Mouse (Mus musculus) heart, adult 11 months (tissue): ENCODE measurements around the gene Clec1a.
"Not testable (repeated sequence)": the region's sequence is repeated elsewhere in the genome, so short reads cannot be mapped to it uniquely, and the experiment has no call there.

Experiments
- DNase-seq: peaks from one replicate; pipeline ENCODE4 v3.0.0; 2022

Clec1a gene

DNA sequence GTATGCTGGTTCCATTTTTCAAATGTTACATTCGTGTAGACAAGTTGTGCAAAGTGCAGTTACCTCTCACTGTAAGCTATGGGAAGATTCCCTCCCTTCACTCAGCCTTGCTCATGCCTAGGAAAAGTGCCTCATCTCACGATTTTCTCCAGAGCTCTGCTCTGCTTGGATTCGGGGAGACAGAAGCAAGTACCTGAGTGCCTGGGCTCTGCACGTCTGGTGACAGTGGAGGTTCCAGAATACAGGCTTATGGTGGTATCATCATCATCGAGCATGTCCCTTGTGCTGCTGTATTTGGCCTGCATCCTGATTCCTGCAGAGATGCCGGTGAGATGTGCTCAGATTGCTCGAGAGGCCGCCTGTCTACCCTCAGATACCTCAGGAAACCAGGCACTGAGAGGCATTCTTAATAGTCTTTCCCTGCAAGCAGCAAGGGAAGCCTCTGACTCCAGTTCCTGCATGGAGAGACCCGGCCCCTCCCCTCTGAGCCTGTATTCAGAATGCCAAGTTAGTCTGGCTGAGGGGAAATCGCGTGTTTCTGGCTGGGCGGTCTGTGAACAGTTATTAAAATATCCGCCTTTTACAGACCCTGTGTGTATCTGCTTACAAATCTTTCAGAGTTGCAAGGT is at the start of gene Clec1a:
Gene Clec1a (minus strand): TSS at position 590 of the 629 bp plus-strand sequence.
- peak; percentile 97 for DNase-seq

DNA sequence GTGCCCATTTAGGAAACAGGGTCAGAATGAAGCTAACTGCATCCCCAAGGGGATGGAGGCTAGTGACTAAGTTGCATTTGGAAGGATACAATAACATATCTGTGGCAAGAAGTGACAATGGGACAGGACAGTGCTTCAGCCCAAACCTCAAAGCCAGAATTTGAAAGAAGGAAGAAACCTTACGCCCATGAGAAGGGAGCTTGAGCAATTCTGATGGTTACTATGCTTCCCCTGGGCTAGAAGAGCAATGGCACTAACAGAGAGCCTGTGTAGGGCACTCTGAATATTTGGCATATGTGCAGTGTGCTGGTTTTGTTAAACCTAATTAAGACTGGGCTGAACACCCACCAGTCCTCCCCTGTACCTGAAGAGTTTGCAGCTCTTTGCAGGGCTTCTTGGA is 47.7 kb upstream of the Clec1a start:
- not testable (repeated sequence) for DNase-seq

DNA sequence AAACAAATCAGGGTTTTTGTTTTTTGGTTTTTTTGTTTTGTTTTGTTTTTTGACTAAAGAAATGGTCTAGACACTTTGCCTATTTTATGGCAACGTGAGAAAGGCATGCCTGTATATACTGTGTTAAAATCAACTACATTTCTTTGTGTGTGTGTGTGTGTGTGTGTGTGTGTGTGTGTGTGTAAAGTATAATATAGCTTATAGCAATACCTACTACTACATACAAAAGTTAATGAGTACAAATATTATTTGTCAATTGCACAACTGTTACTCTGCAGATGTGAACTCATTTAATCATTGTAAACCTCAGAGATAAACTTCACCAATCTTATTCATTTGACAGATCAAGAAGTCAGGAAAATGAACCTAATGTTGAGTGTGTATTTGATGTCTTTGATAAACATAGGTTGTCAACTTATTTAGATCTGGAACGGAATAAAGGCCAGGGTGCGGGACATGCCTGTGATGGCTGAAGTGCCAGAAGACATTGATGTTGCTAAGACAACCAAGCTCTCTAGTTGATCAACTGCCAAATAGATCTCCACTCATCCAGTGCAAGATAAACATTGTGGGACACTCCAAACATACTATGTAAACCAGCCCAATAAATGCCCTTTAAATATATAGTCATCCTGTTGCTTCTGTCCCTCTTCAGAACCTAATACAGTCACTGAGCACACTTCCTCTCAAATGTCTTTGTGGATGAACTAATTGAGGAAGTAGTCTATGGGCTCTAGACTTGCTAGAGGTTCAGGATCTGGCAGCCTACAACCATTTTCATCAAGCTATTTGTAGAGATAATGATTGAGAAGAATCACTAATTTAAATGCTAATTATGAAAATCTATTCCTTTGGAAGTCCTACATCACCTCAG is 45.8 kb upstream of the Clec1a start:
- DNase-seq = no peak

DNA sequence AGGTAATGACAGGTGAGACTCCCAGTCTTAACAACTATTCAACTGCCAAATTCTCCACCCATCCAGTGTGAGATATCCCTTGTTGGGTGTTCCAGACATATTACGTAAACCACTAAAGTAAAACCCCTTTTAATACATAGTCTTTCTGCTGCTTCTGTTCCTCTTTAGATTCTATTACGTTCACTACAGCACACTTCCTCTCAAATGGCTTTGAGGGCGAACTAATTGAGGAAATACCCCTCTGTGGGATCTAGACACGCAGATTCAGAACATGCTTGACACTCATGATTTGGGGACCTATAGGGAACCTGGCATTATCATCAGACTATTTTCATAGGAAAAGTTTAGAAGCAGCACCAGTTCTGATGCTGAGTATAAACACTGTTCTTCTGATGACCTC is 43.1 kb upstream of the Clec1a start:
- no peak for DNase-seq

DNA sequence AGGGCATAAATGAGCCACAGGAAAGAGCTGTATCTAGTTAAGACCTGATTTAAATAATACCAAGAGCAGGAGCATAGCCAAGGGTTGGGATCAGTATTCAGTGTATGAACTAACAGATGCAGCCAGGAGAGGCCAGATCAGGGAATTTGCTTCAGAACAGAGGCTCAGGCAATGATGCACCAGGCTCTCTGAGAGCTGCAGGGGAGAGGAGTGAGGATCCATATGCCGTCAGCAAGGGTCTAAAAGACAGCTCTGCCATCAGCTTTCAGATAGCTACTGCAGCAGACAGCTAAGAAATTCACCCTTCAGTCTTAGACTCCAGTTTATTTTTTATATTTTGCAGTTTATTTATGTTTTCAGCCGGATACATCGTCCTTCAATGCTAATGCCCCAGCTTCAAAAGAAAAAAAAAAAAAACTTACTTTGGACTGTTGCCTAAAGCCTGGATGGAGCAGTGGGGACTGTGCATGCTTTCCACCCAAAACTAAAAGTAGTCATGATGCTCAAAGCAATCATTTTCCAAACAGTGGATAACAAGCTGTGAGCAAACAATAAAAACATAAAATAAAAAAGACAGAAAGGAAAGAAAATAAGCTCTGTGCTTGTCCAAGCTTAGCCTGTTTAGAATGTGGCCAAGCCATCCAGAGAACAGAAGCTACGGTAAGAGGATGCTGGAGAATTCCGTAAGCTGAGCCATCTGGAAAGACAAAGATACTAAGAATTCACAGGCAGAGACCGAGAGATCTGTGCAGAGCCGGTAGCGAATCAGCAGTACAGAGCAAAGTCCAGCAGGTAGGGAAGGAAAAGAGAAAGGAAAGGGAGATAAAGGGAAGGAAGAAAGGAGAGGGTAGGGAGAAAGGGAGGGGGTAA is 28.5 kb upstream of the Clec1a start:
- no peak for DNase-seq

DNA sequence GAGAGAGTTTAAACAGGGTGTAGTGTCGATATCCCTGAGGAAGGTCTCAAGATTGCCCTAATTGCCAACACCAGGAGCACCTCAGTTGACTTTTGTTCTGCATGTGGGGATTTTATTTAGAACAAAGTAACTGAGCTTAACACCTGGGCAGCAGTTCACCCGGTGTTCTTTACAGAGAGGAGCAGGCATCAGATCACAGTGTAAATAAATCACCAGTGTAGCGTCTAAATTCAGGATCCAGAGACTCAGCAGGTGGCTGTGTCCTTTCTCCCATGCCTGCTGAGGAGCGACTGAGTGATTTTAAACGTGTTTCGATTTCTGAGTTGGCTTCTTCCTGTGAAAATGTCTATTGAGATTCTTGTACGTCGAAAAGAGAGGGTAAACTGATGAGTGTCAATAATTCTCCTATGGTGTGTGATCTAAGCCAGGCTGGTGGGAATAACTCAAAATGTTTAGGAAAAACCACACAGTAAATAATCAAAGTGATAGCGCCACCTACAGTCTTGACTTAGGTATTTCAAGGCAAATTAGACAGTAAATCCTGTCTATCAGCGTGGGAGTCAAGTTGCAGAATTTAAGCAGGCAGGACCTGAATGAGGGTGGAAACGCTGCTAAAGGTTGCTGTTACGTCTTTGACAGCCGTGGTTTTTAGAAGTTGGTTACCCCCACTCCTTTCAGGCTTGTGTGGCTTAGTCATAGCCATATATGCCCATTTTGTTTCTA is 24.8 kb upstream of the Clec1a start:
- DNase-seq = peak; percentile 87

DNA sequence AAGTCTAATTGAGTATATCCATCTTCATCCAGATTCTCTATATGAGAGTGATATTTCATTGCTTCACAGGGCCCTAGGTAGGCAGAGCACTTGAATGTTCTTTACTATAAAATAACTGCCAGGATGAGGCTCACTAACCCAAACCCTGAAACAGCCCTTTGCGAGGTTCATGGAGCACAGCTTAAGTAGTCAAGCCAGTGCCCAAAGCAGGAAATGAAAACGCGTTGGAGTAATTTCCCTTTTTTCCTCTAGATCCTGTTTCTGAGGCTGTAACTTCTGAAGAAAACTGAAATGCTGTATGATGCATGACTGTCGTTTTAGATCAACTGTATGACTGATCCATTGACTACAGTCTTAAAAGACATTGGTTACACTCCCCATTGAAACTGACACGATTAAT is 20.8 kb upstream of the Clec1a start:
- no peak for DNase-seq

DNA sequence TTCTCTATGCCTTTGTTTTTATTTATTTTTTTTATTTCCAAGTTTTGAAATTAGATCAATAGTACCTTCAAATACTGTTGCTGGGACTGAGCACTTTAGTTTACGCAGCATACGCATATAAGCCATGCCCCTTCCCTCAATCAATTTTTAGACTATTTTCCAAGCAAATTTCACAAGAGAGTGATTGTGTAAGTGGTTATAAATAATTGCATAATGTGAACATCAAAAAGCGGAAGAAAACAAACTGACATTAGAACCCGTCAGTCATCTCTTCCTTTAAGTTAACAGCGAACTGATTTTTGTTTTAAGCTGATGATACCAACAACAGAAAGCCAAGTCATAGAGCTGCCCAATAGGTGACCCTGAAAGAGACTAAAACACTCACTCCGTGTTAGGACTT is 19.6 kb upstream of the Clec1a start:
- DNase-seq = no peak

DNA sequence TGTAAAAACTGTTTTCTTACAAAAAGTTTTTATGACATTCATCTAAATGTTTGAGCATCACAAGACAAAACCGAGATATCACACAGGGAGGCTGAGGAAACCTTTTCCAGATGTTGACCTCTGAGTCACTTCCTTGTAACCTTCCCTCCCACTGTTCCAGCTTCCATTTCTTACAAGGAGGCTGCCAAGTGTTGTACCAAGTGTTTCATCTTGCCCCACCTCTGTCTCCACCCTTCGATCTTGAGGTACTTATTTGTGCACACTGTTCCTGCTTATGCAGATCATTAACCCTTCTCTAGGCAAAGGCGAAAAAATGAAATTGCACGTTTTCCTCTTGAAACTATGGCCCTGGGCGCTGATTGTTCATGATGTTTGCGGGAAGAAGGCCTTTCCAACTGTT is 2.1 kb downstream of the Clec1a start:
- DNase-seq = peak; percentile 97

DNA sequence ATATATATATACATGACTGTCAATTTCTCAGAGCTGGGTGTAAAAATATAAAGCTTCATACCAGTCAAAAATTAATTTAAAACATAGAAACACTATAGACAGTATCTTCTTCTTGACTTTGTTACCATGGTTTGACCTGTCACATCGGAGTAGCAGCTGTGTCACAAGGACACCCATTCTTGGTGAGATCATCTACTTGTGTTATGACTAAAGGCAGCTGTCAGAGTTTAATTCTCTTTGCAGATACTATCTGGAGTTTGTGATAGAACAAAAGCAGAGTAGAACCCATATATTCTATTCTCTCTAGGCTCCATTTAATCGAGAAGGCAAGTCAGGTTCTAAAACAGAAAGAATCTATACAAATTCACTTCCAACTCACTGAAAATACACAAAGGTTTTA is 13.8 kb downstream of the Clec1a start:
- DNase-seq = no peak

DNA sequence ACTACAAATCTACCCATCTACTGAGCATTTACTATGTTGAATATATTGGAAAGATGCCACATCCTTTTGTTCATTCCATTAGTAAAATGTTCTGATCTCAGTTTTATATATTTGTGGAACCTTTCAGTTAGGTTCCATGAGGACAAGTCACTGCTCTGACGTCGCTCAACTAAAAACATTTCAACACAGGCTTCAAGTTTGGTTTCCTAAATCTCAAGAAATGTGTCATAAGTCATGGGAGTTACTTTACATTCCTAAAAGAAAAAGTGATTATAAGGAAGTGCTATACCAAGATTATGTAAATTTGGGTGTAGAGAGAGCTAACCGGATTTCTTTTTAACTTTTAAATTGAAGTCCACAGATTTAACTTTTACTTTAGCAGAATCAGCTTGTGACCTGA is 15.8 kb downstream of the Clec1a start:
- DNase-seq = no peak

DNA sequence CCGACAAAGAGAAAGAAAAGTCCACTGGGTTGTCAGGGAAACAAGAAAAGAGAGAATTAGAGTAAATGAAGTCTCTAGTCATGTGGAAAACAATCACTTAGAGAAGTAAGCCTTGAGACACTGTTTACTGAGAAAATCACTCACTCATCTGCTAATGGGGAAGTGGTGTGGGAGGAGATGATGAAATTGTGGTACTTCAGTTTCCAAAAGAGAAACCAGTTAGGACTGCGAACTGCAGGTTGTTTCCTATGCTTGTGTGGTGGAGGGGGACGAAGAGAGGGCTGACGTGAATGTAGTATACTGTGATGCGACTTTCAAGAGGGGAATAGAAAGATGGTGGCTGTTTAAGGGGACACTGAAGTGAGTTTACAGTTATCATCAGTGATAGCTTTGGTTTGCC is 17.6 kb downstream of the Clec1a start:
- DNase-seq = peak; percentile 92

DNA sequence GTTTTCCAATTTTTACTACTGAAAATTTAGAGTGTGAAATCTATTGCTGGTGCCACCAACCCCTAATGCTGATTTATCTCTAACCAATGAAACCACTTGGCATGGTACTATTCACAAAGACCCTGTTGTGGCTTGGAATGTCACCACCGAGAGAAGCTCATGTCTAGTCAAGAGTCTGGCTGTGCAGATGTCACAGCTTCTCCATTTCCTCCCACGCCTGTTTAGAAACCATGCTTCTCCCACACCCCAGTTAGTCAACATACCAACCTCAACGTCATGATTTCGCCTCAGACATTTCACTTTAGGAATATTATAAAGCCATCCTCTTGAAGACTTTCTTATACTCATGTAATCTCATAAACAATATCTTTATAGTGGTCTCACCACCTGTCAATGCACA is 24.5 kb downstream of the Clec1a start:
- DNase-seq = no peak

DNA sequence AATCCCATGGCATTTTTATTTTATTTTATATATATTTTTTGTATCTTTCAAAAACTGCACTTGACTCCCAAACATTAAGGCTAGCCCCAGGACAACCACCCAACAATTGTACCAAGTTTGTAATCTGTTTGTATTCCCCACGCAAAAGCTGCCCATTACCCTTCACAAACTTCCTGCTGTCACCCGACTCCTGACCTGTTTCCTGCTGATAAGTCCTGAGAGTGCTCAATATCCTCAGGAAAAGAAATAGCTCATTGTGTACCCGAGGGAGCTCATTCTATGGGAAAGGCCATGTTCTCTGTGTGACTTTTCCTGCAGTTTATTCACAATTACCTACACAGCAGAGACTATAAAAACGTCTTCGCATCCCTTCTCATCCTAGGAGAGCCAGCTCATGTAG is 26.0 kb downstream of the Clec1a start:
- peak; percentile 98 for DNase-seq

DNA sequence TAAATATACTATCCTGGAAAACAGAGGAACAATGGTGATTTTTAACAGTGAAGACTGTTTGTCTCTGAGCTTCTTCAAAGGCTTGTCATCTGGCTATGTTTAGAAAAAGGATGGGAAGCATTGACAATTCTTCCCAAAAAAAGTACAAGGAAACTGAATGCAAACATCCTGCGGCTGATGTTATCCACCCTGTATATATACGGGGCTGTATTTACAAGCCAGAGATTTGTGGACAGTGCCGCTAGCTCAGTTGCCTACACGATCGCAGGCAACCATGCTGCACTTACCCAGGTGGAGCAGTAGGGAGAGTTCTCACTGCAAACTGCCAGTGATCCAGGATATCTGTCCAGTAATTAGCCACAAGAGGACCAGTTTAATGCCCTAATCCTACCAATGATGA is 26.6 kb downstream of the Clec1a start:
- DNase-seq = no peak

DNA sequence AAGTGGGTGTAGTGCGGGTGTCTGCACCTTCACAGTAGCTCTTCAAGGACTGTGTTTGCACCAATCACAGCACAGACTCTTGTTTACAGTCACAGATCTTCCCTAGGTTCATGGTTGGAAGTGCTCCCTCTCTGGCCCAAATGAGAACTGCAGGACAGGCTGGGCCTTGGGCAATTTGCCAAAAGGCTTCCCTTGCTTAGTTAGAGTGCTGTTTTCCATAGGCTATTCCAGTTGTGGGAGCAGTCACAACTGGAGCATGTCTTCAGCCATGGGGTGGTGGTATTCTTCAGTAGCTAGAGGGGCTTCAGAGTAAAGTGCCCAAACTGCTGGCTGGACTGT is 28.1 kb downstream of the Clec1a start:
- peak; percentile 98 for DNase-seq

DNA sequence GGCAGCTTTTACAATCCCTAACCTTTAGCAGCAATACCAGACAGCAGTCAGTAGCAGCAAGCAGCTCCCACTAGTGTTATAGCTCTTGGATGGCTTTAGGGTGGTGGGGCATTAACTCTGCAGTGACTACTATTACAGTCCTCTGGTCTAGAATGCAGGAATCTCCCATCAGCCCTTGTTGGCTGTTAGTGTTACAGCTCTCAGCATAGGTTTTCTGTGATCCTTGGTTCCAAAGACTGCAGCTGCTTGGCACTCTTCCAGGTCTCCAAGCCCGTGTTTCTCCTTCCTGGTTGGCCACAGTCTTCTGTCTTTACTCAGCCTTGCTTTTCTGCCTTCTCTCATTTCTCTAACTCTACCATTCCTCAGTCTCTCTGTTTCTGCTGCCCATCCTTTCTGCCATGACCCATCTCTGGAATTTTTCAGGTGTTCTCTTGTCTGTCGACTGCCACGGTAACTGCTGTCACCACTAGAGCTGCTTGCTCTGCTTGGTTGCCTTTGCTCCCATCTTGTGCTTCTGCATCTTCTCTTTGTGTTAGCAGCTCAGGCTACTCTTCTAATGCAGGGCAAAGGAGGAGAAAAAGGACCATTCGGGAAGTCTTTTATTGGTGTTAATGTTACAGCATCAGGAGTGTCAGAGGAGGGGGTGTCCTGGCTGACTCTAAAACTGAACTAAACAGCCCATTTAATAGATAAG is 28.6 kb downstream of the Clec1a start:
- peak; percentile 83 for DNase-seq

DNA sequence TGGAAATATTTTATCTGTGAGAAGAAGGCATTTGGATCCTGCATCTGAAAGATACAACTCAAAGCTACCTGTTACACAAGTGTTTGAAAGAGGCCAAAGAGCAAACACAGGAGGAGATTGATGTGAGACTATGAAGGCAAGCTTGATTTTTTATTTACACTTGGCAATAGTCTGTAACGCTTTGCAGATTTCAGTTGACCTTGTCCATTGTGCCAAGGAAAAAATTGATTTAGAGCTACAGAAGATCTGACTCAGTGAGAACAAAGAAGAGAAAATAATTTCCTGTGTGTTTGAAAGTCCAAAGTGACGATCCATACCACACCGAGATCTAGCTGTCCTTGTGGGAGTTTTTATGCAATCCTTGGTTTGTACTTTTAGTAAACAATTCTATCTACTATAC is 29.5 kb downstream of the Clec1a start:
- no peak for DNase-seq

DNA sequence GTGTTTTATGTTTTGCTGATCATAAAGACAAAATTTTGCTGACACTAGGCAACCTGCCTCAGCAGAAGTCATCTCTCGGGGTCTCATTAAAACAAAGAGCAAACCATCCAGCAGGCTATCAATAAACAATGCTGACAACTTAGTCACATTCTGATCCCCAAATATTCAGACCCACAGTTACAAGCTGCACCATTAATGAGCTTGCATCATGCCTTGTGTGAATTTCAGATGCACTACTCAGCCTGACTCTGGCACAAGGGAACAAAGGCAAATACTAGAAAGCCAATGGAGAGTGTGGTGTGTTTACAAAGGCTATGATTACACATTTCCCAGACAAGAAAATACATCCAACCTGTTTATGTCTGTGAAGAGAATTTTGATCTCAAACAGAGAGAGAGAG is 37.6 kb downstream of the Clec1a start:
- DNase-seq = no peak

DNA sequence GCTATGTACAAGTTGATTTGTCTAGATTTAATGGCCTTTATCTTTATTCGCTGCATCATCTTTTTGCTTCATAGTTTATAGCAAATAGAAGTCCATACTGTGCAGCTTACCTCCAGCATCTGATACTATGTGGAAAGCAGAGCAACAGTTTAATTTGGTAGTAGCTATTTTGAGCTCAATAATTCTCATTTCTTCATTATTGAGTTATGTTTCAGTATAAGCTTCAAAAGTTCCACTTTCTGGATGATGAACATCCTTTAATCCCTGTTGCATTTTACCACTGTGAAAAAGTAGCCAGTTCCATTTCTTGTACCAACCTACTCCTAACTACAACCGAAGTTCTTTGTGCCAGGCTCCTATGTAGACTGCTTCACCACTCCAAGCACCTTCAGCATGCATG is 43.2 kb downstream of the Clec1a start, which contains the start of gene Clec9a:
Gene Clec9a (plus strand): TSS at position 301 of the 400 bp plus-strand sequence.
- peak; percentile 4 for DNase-seq

DNA sequence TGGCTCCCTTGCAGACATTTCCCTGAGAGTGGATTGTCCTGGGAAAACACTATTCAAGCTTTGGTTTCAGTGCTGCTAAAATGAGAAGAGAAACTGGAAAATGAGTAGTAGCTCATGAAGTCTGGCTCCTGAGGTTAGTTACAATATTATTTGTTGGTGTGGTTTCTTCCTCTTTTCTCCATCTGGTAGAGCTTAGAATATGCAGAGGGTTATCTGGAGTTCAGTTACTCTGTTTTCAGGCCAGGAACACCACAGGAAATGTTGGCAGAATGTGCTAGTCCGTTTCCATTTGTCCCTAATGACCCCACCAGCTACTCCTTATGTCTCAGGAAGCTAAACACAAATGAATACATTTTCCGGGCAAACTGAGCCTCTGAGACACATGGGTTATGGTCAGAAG is 44.5 kb downstream of the Clec1a start:
- DNase-seq = peak; percentile 94

DNA sequence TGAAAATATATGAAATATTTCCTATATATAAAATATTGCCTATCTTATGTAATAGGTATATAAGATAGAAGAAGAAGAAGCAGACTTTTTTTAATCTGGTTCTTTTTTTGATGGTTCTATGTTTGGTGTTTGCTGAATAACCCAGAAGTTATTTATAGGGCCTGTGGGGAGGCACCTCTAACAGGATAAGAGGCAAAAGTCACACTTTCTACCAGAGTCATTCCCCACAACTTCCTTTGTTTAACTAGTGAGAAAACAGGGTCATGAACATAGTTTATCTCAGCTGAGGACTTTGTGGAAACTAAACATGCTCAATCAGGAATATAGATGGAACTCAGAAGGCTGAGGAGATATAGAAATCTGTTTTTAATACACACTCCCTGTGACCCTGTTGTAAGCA is 45.8 kb downstream of the Clec1a start:
- peak; percentile 14 for DNase-seq
